Mouse (Mus musculus): ENCODE results near the gene Gm10837. TPM values are rescaled to one million over a fixed set of nuclear protein-coding genes. Genes with fewer than 3 reads are reported as not detected.
A peak's percentile ranks its signal among the peaks of the same experiment; 100 is the strongest.

The Gm10837 gene
- polyA plus RNA-seq, 1 experiment from 2014 or later: 0.54 TPM

DNA sequence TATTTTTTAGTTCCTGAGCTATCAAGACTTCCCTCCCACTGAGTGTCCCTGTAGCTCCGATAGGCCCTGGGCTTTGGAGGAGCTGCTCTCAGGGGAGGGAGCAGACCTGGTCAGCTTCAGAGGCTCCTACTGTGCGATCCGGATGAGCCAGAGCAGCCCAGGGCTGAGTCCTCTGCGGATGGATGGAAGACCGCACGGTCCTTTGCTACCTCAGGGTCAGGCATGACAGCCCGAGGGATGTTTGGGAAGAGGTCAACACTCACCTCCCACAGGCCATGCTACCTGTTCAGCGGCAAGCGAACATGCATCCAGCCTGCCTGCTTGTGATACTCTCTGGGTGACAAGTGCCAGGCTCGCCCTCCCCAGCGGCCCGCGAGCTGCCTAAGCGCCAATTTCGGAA, 9.2 kb upstream of the Gm10837 start:
- no peak for ATAC-seq (ENCODE audit: insufficient read depth, low FRiP score, low TSS enrichment)
- peak overlapping the region; percentile 71 for H3K9ac ChIP-seq (ENCODE audit: low read length)
- peak overlapping the region; percentile 51 for H3K4me2 ChIP-seq (ENCODE audit: low read depth)
- H3K4me3 ChIP-seq (ENCODE audit: low read depth, low read length): peak overlapping the region; percentile 33
- peaks cover 68% of the 10 kb centered on the region for H3K27me3 ChIP-seq (ENCODE audit: control insufficient read depth, insufficient read depth, low read length)
- peak overlapping the region; percentile 75 for H3K27ac ChIP-seq (ENCODE audit: low read depth, low read length)
- WGBS: 5% methylated on average over 15 of the region's 15 CpGs
- H3K4me1 ChIP-seq (ENCODE audit: control insufficient read depth, insufficient read depth, low read length): peaks cover 12% of the 10 kb centered on the region
- DNase-seq (ENCODE audit: low spot score): peak; percentile 57
- H3K9me3 ChIP-seq (ENCODE audit: control insufficient read depth, low read length): no peaks in the 10 kb centered on the region
- H3K36me3 ChIP-seq (ENCODE audit: control insufficient read depth, insufficient read depth, low read length): no peaks in the 10 kb centered on the region

DNA sequence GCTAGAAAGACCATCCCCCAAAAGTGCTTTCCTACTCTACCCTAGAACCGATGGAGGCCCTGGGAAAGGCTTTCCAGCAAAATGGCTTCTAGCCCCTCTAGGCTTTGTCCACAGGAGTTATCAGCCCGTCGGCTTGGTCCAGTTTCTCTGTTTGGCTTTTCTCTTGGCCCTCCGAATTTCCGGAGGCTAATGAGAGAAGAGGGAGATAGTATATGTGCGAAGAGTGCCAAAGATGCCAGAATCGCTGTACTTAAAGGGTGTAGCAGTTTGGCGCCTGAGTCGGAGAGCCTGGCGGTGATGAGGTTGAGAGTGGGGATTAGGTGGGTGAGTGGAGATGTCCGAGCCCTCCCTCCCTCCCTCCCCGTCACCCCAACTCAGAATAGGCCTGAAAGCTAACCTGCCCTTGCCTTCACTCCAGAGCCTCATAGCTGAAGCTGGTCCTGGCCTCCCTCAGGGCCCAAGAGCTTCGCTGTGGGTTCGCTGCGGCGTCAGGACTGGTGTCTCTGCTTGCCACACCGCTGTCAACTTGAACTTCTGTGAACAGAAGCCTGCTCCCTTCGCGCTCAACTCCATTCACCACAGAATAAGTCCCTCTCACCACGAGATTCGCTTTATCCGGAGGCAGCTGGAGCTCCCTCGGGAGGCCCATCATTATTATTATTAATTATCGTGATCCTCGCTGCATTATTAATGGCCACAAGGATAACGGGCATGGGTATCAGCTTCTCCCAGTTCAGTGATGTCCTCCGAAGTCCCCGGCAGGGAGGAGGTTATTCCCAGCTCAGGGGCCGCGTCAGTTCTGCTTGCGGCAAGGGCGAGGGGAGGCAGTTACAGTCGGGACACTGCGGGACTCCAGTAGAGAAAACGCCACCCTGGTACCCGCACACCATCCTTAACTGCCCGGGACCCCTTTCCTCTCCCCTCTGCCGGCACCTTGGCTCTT, 8.0 kb upstream of the Gm10837 start:
- H3K9me3 ChIP-seq (ENCODE audit: control insufficient read depth, low read length): no peaks in the 10 kb centered on the region
- peak; percentile 22 for ATAC-seq (ENCODE audit: insufficient read depth, low FRiP score, low TSS enrichment)
- 1% methylated on average over 38 of the region's 38 CpGs for WGBS
- H3K36me3 ChIP-seq (ENCODE audit: control insufficient read depth, insufficient read depth, low read length): no peaks in the 10 kb centered on the region
- peak; percentile 73 for DNase-seq (ENCODE audit: low spot score)
- peak overlapping the region; percentile 71 for H3K9ac ChIP-seq (ENCODE audit: low read length)
- peaks cover 72% of the 10 kb centered on the region for H3K27me3 ChIP-seq (ENCODE audit: control insufficient read depth, insufficient read depth, low read length)
- 0 out of 2 replicates have a peak overlapping the region, but pooled peaks have one; percentile 34 for H3K27ac ChIP-seq (ENCODE audit: low read depth, low read length)
- peaks cover 10% of the 10 kb centered on the region for H3K4me1 ChIP-seq (ENCODE audit: control insufficient read depth, insufficient read depth, low read length)
- H3K4me3 ChIP-seq (ENCODE audit: low read depth, low read length): peak overlapping the region; percentile 33
- peak overlapping the region; percentile 51 for H3K4me2 ChIP-seq (ENCODE audit: low read depth)

DNA sequence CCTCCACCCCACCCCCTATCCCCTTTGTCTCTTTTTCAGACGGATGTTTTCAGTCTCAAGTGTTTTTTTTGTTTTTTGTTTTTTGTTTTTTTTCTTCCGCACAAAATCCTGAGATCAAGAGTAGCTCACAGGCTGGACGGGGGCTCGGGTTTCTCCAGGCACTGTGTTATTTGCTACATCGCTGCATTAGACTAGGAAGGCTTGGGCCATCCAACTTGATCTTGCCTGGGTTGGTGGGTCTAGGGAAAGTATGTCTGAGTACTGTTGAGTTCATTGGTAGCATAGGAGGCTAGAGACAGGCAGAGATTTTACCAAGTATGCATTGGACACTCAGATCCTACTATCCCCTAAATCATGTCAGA, 7.4 kb upstream of the Gm10837 start:
- peaks cover 6% of the 10 kb centered on the region for H3K4me1 ChIP-seq (ENCODE audit: control insufficient read depth, insufficient read depth, low read length)
- no peaks in the 10 kb centered on the region for H3K36me3 ChIP-seq (ENCODE audit: control insufficient read depth, insufficient read depth, low read length)
- H3K9ac ChIP-seq (ENCODE audit: low read length): peak overlapping the region; percentile 71
- WGBS: 3% methylated on average over 5 of the region's 5 CpGs
- DNase-seq (ENCODE audit: low spot score) (peak; percentile 43), ATAC-seq (ENCODE audit: insufficient read depth, low FRiP score, low TSS enrichment) (no peak)
- peak overlapping the region; percentile 51 for H3K4me2 ChIP-seq (ENCODE audit: low read depth)
- peaks cover 68% of the 10 kb centered on the region for H3K27me3 ChIP-seq (ENCODE audit: control insufficient read depth, insufficient read depth, low read length)
- 0 out of 2 replicates have a peak overlapping the region, but pooled peaks have one; percentile 34 for H3K27ac ChIP-seq (ENCODE audit: low read depth, low read length)
- H3K4me3 ChIP-seq (ENCODE audit: low read depth, low read length): peak overlapping the region; percentile 33; the same call in 1 of the 2 replicates
- H3K9me3 ChIP-seq (ENCODE audit: control insufficient read depth, low read length): no peaks in the 10 kb centered on the region

DNA sequence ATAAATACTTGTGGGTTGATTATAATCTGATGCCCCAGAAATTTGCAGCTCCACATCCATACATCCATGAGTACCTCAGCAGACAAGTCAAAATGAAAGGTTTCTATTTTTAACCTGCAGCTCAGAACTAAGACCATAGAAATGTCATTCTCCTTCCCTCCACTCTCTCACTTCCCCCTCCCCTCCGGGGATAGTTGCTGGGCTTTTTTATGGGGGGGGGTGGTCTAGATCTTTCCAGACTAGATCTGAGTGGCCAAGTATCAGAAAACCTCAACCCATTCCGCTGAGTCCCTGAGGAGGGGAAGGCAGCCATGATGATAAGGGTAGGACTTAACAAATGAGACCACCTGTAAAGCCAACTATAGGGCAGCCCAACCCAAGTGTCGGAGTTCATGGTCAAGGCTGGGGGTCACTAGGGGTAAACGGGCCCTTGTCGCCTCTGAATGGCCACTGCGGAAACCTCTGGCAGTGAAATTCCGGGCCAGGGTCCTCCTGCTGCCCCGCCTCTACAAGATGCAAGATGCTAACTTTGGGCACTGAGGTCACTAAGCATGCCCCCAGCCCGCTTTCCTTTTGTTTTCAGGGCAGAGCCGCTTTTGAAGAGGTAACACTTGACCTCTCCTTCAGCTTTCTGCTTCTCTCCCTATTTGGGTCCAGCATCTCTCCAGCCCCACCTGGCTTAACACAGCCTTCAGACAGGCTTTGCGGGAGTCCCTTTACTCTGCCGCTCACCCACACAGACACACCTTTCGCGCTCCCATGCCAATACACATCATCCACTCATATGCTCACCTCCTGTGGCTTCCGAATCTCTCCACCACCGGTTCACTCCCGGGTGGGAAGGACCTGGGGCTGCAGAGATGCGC, 6.6 kb upstream of the Gm10837 start:
- 4% methylated on average over 18 of the region's 18 CpGs for WGBS
- peaks cover 6% of the 10 kb centered on the region for H3K4me1 ChIP-seq (ENCODE audit: control insufficient read depth, insufficient read depth, low read length)
- ATAC-seq (ENCODE audit: insufficient read depth, low FRiP score, low TSS enrichment): no peak

DNA sequence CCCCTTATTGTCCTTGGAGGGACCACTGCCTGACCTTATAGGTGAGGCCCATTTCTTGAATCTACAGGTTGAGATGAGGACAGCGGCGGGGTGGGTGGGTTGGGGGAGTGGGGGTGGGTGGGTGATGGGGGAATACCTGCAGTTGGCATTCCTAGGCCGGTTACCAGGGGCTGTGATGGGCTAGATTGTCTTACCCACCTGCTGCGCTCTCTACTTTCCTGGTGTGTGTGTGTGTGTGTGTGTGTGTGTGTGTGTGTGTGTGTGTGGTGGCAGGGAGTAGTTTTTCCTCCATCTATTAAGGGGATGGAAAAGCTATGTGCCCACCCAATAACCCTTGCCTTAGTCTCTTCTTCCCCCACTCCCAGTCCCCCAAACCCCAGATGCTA, 5.9 kb upstream of the Gm10837 start:
- H3K4me3 ChIP-seq (ENCODE audit: low read depth, low read length): no peak overlapping the region; the same call in 1 of the 2 replicates

More for the DNA sequence above, 6.6 kb upstream of the Gm10837 start:
- DNase-seq (ENCODE audit: low spot score): peak; percentile 41
- Histone ChIP-seq H3K9ac (ENCODE audit: low read length) (no peak overlapping the region), H3K27me3 (ENCODE audit: control insufficient read depth, insufficient read depth, low read length) (peaks cover 65% of the 10 kb centered on the region), H3K9me3 (ENCODE audit: control insufficient read depth, low read length) (no peaks in the 10 kb centered on the region), H3K4me2 (ENCODE audit: low read depth) (peak overlapping the region; percentile 51), H3K36me3 (ENCODE audit: control insufficient read depth, insufficient read depth, low read length) (no peaks in the 10 kb centered on the region), H3K4me3 (ENCODE audit: low read depth, low read length) (no peak overlapping the region; the same call in 1 of the 2 replicates), H3K27ac (ENCODE audit: low read depth, low read length) (0 out of 2 replicates have a peak overlapping the region, but pooled peaks have one; percentile 14)

DNA sequence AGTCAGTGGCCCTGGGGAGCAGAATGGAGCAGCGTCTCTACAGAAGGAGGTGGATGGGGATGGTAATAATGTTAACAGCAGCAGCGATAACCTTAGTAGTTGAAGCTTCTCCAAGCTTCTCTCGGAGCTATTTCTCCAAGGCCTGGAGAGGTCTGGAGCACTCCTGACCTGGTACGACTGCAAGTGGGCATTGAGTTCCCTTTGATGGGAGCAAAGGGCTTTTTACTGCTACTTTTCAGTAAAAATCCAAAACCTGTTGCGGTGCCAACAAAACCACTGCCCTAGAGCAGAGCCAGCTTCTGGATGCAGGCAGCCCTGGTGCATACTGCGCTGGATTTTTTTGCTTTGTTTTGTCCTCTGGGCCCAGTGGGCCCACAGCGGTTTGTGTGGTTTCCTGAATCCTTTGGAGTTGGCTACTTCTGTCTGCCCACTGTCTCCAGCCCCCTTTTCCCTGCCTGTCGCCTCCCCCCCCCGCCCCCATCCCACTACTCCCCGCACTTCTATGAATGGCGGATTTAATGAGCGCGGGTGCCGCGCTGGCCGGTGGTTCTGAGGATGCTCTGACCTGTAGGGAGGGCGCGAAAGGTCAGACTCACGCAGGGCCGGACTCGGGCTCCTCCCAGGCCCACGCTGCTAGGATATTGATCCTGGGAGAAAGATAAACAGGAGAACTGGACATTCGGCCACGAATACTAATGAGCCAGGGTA, 5.4 kb upstream of the Gm10837 start:
- WGBS: under 1% methylated on average over 24 of the region's 24 CpGs
- H3K9ac ChIP-seq (ENCODE audit: low read length): peak overlapping the region; percentile 29

More for the DNA sequence above, 5.9 kb upstream of the Gm10837 start:
- ATAC-seq (ENCODE audit: insufficient read depth, low FRiP score, low TSS enrichment) (no peak), DNase-seq (ENCODE audit: low spot score) (no peak)
- peaks cover 6% of the 10 kb centered on the region for H3K4me1 ChIP-seq (ENCODE audit: control insufficient read depth, insufficient read depth, low read length)
- no peak overlapping the region for H3K27ac ChIP-seq (ENCODE audit: low read depth, low read length)
- WGBS: 4% methylated on average over 4 of the region's 4 CpGs
- peaks cover 65% of the 10 kb centered on the region for H3K27me3 ChIP-seq (ENCODE audit: control insufficient read depth, insufficient read depth, low read length)
- no peak overlapping the region for H3K9ac ChIP-seq (ENCODE audit: low read length)
- peak overlapping the region; percentile 40 for H3K4me2 ChIP-seq (ENCODE audit: low read depth)
- H3K36me3 ChIP-seq (ENCODE audit: control insufficient read depth, insufficient read depth, low read length): no peaks in the 10 kb centered on the region
- no peaks in the 10 kb centered on the region for H3K9me3 ChIP-seq (ENCODE audit: control insufficient read depth, low read length)

DNA sequence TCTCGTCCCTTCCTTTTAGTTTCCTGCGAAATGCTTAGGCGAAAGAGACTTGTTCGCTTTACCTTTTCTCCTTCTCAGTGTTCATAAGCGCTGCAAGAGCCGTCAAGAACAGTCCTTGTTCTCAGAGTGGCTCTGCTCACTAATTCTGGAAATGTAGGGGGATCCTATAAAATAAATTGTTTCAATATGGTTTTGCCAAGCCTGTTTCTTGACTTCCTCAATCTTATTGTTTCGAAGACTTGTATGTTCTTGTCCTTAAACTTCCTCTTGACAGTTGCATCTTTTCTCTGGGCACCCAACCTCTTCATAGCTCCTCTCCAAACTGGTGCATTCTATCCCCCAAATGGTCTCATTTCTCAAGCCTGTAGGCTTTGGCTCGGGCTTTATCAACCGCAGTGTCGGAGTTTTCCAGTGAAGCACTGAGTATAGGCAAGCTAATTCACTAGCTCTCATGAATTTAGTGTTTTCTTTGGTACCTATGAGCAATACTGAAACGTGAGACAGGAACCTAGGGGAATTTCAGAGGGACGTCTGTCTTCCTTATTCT, 4.7 kb upstream of the Gm10837 start:
- ATAC-seq (ENCODE audit: insufficient read depth, low FRiP score, low TSS enrichment) (no peak), DNase-seq (ENCODE audit: low spot score) (peak; percentile 57)
- H3K27me3 ChIP-seq (ENCODE audit: control insufficient read depth, insufficient read depth, low read length): peaks cover 62% of the 10 kb centered on the region
- H3K4me1 ChIP-seq (ENCODE audit: control insufficient read depth, insufficient read depth, low read length): peaks cover 6% of the 10 kb centered on the region
- no peaks in the 10 kb centered on the region for H3K36me3 ChIP-seq (ENCODE audit: control insufficient read depth, insufficient read depth, low read length)
- peak overlapping the region; percentile 29; the same call in 1 of the 2 replicates for H3K27ac ChIP-seq (ENCODE audit: low read depth, low read length)
- peak overlapping the region; percentile 40 for H3K4me2 ChIP-seq (ENCODE audit: low read depth)
- no peaks in the 10 kb centered on the region for H3K9me3 ChIP-seq (ENCODE audit: control insufficient read depth, low read length)
- WGBS: 2% methylated on average over 12 of the region's 12 CpGs
- H3K4me3 ChIP-seq (ENCODE audit: low read depth, low read length): peak overlapping the region; percentile 13; the same call in 1 of the 2 replicates
- no peak overlapping the region for H3K9ac ChIP-seq (ENCODE audit: low read length)

More for the DNA sequence above, 5.4 kb upstream of the Gm10837 start:
- H3K9me3 ChIP-seq (ENCODE audit: control insufficient read depth, low read length): no peaks in the 10 kb centered on the region
- H3K4me2 ChIP-seq (ENCODE audit: low read depth): peak overlapping the region; percentile 40
- DNase-seq (ENCODE audit: low spot score): peak; percentile 49
- H3K4me3 ChIP-seq (ENCODE audit: low read depth, low read length): peak overlapping the region; percentile 13; the same call in 1 of the 2 replicates
- H3K36me3 ChIP-seq (ENCODE audit: control insufficient read depth, insufficient read depth, low read length): no peaks in the 10 kb centered on the region
- H3K27ac ChIP-seq (ENCODE audit: low read depth, low read length): 0 out of 2 replicates have a peak overlapping the region, but pooled peaks have one; percentile 39
- peaks cover 63% of the 10 kb centered on the region for H3K27me3 ChIP-seq (ENCODE audit: control insufficient read depth, insufficient read depth, low read length)
- H3K4me1 ChIP-seq (ENCODE audit: control insufficient read depth, insufficient read depth, low read length): peaks cover 6% of the 10 kb centered on the region
- ATAC-seq (ENCODE audit: insufficient read depth, low FRiP score, low TSS enrichment): no peak

DNA sequence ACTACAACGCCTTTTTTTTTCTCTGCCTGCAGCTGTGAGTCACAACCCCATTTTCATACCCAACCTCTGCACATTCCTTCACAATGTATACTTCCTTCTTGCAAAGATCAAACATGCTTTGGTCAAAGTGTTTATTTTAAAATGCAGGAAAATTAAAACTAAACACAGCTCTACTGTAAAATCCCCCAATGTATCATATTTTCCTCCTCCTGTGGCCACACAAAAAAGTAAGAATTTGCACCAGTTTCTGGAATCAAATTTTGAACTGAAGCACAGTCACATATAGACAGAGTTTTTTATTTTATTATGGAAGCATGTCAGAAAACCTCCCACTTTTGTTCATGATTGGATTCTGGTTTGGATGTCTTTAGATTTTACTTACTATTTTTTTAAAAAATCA, 3.8 kb upstream of the Gm10837 start:
- no peak for ATAC-seq (ENCODE audit: insufficient read depth, low FRiP score, low TSS enrichment)
- H3K9ac ChIP-seq (ENCODE audit: low read length): no peak overlapping the region
- no peak for DNase-seq (ENCODE audit: low spot score)
- peaks cover 63% of the 10 kb centered on the region for H3K27me3 ChIP-seq (ENCODE audit: control insufficient read depth, insufficient read depth, low read length)
- H3K4me3 ChIP-seq (ENCODE audit: low read depth, low read length): no peak overlapping the region
- no peak overlapping the region for H3K27ac ChIP-seq (ENCODE audit: low read depth, low read length)
- WGBS: 3% methylated on average over 1 of the region's 1 CpGs
- H3K9me3 ChIP-seq (ENCODE audit: control insufficient read depth, low read length): no peaks in the 10 kb centered on the region
- no peak overlapping the region for H3K4me2 ChIP-seq (ENCODE audit: low read depth)
- peaks cover 6% of the 10 kb centered on the region for H3K4me1 ChIP-seq (ENCODE audit: control insufficient read depth, insufficient read depth, low read length)
- H3K36me3 ChIP-seq (ENCODE audit: control insufficient read depth, insufficient read depth, low read length): no peaks in the 10 kb centered on the region

Data from neural tube, embryonic 11.5 days (tissue).